Comparison of ENCODE assay signal across 9 mouse cellular contexts in the genomic region with DNA sequence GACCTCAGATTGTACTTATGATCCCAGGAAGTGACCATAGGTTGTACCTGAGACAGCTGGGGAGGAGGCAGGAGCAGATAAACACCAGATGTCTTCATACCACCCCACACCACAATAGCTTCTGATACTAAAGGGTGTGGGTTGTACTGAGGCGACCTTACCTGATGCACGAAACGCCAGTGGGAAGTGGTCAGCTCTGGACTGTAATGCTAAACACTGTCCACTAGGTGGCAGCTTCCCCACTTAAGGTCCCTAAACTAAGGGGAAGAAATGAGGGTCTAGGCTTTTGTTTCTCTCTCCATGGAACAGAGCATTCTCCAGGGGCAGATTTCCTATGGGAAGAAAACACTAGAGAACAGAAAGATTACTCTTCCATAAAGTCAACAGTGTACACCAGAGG. TPM values are rescaled to one million over a fixed set of nuclear protein-coding genes. Genes with fewer than 3 reads are reported as not detected.
A peak's percentile ranks its signal among the peaks of the same experiment; 100 is the strongest.
DNase-seq lines count a peak whose midpoint lies in the region; ATAC-seq lines count a peak whose summit lies in the region.
"Had no signal": no experiment of that assay in that cellular context is flagged by ENCODE, and none has a peak within 500 bp of the region (broad histone marks: within the 10 kb centered on the region; RNA-seq: fewer than 3 reads in every experiment).

No protein-coding gene starts in this region.

- no peak overlapping the region for H3K9ac ChIP-seq in forebrain, embryonic 12.5 days
- H3K9ac ChIP-seq in forebrain, embryonic 13.5 days, result no peak overlapping the region
- H3K9ac ChIP-seq in neural tube, embryonic 14.5 days (replicated peaks; ENCODE audit: low read depth, low read length), result no peak overlapping the region
- H3K9ac ChIP-seq in neural tube, embryonic 15.5 days (replicated peaks), result no peak overlapping the region
- H3K9ac ChIP-seq: limb, embryonic 13.5 days had no signal

- peak; percentile 54 for DNase-seq in induced T-regulatory cell, adult 2 months (ENCODE audit: low read depth)
- peak; percentile 33 for DNase-seq in thymus, postnatal 0 days (ENCODE audit: low spot score)
- no peak for DNase-seq in gastrocnemius, postnatal 10 days
- DNase-seq in layer of hippocampus, postnatal 10 days (ENCODE audit: low spot score in 2 of 2), result no peak

- no peaks in the 10 kb centered on the region; the same call in 1 of the 2 replicates for H3K27me3 ChIP-seq in forebrain, embryonic 12.5 days
- H3K27me3 ChIP-seq in forebrain, embryonic 13.5 days, result no peaks in the 10 kb centered on the region
- H3K27me3 ChIP-seq in neural tube, embryonic 14.5 days (ENCODE audit: control insufficient read depth, insufficient read depth, low read length), result no peaks in the 10 kb centered on the region
- no peaks in the 10 kb centered on the region for H3K27me3 ChIP-seq in neural tube, embryonic 15.5 days (replicated peaks)
- H3K27me3 ChIP-seq: limb, embryonic 13.5 days had no signal

- no peak overlapping the region for H3K4me2 ChIP-seq in forebrain, embryonic 12.5 days
- no peak overlapping the region for H3K4me2 ChIP-seq in forebrain, embryonic 13.5 days
- no peak overlapping the region for H3K4me2 ChIP-seq in neural tube, embryonic 14.5 days (ENCODE audit: low read depth, low read length)
- no peak overlapping the region for H3K4me2 ChIP-seq in neural tube, embryonic 15.5 days
- H3K4me2 ChIP-seq: limb, embryonic 13.5 days had no signal

- 28% methylated on average over 3 of the region's 3 CpGs for WGBS in forebrain, embryonic 12.5 days
- 26% methylated on average over 3 of the region's 3 CpGs for WGBS in forebrain, embryonic 13.5 days
- WGBS in neural tube, embryonic 14.5 days, result 39% methylated on average over 3 of the region's 3 CpGs
- WGBS in neural tube, embryonic 15.5 days, result 36% methylated on average over 3 of the region's 3 CpGs

- H3K27ac ChIP-seq in forebrain, embryonic 12.5 days, result no peak overlapping the region
- H3K27ac ChIP-seq in forebrain, embryonic 13.5 days, result no peak overlapping the region
- H3K27ac ChIP-seq in neural tube, embryonic 14.5 days (ENCODE audit: low read depth, low read length), result no peak overlapping the region
- H3K27ac ChIP-seq in neural tube, embryonic 15.5 days (replicated peaks), result no peak overlapping the region
- H3K27ac ChIP-seq: limb, embryonic 13.5 days had no signal

- H3K4me3 ChIP-seq in forebrain, embryonic 12.5 days (replicated peaks), result no peak overlapping the region
- no peak overlapping the region for H3K4me3 ChIP-seq in forebrain, embryonic 13.5 days
- no peak overlapping the region for H3K4me3 ChIP-seq in neural tube, embryonic 14.5 days (ENCODE audit: low read depth, low read length)
- H3K4me3 ChIP-seq in neural tube, embryonic 15.5 days (replicated peaks), result no peak overlapping the region
- H3K4me3 ChIP-seq: limb, embryonic 13.5 days had no signal

- H3K4me1 ChIP-seq in forebrain, embryonic 12.5 days, result no peaks in the 10 kb centered on the region
- no peaks in the 10 kb centered on the region for H3K4me1 ChIP-seq in forebrain, embryonic 13.5 days
- no peaks in the 10 kb centered on the region for H3K4me1 ChIP-seq in neural tube, embryonic 14.5 days (ENCODE audit: control insufficient read depth, insufficient read depth, low read length)
- no peaks in the 10 kb centered on the region for H3K4me1 ChIP-seq in neural tube, embryonic 15.5 days
- H3K4me1 ChIP-seq: limb, embryonic 13.5 days had no signal

- peak; percentile 33; the same call in 1 of the 2 replicates for ATAC-seq in forebrain, embryonic 12.5 days (ENCODE audit: low FRiP score)
- no peak for ATAC-seq in forebrain, embryonic 13.5 days
- 0 out of 2 replicates have a peak, but pooled peaks have one; percentile 5 for ATAC-seq in neural tube, embryonic 14.5 days (ENCODE audit: low read depth)
- ATAC-seq in neural tube, embryonic 15.5 days (ENCODE audit: low FRiP score), result no peak

- H3K9me3 ChIP-seq in forebrain, embryonic 12.5 days, result peaks cover 6% of the 10 kb centered on the region
- peaks cover 12% of the 10 kb centered on the region for H3K9me3 ChIP-seq in forebrain, embryonic 13.5 days (replicated peaks)
- no peaks in the 10 kb centered on the region for H3K9me3 ChIP-seq in neural tube, embryonic 14.5 days (ENCODE audit: control insufficient read depth, low read length)
- H3K9me3 ChIP-seq in neural tube, embryonic 15.5 days (replicated peaks), result 0 out of 2 replicates have a peak, but pooled peaks cover 7% of the 10 kb centered on the region

- peaks cover 13% of the 10 kb centered on the region for H3K36me3 ChIP-seq in forebrain, embryonic 12.5 days (replicated peaks)
- H3K36me3 ChIP-seq in forebrain, embryonic 13.5 days (ENCODE audit: poor library complexity, severe bottlenecking), result peaks cover 13% of the 10 kb centered on the region
- H3K36me3 ChIP-seq in neural tube, embryonic 14.5 days (ENCODE audit: control insufficient read depth, insufficient read depth, low read length), result no peaks in the 10 kb centered on the region
- peaks cover 4% of the 10 kb centered on the region; the same call in 1 of the 2 replicates for H3K36me3 ChIP-seq in neural tube, embryonic 15.5 days

RNA-seq across cellular contexts. Expression of gene Zfp326, which starts 53.9 kb away (rescaled TPM):
- 70.7 and 72.0 TPM in 2 replicates for polyA plus RNA-seq in forebrain, embryonic 12.5 days (2016; fragmentation: Nextera tagmentation; extraction: Ambion mirVana)
- 68.0 and 69.9 TPM in 2 replicates for polyA plus RNA-seq in forebrain, embryonic 13.5 days (2015; fragmentation: Nextera tagmentation; extraction: Ambion mirVana)
- polyA plus RNA-seq in neural tube, embryonic 14.5 days (2014; fragmentation: Nextera tagmentation; extraction: Ambion mirVana), result 48.0 and 51.7 TPM in 2 replicates
- polyA plus RNA-seq in neural tube, embryonic 15.5 days (2015; fragmentation: Nextera tagmentation; extraction: Ambion mirVana), result 45.2 and 46.2 TPM in 2 replicates
- 23.9 and 34.2 TPM in 2 replicates for polyA plus RNA-seq in thymus, postnatal 0 days (2015; fragmentation: Nextera tagmentation; extraction: Ambion mirVana)
- 10 to 100 TPM; 16.3 to 21.0 TPM for total RNA-seq in gastrocnemius, postnatal 10 days (2021)
- total RNA-seq in layer of hippocampus, postnatal 10 days (2021), result 10 to 100 TPM; 41.4 to 45.9 TPM

Comparison
In these comparisons a context has a peak if more than half of its experiments do, and no peak if none do; other contexts are left out.
1. ATAC-seq: peak in forebrain, embryonic 12.5 days (single experiment) and neural tube, embryonic 14.5 days (single experiment); none in forebrain, embryonic 13.5 days (single experiment) and neural tube, embryonic 15.5 days (single experiment).
2. DNase-seq: peak in induced T-regulatory cell, adult 2 months (single experiment) and thymus, postnatal 0 days (single experiment); none in gastrocnemius, postnatal 10 days (single experiment) and layer of hippocampus, postnatal 10 days (0 of 2).